Mouse (Mus musculus) hindbrain, embryonic 13.5 days (tissue): ENCODE results near the gene Plekha6. TPM values are rescaled to one million over a fixed set of nuclear protein-coding genes. Genes with fewer than 3 reads are reported as not detected.

ENCODE experiments used
- ATAC-seq: fragments of 200-750 bp; cut with Nextera tagmentation; 2 replicates; pipeline ENCODE4 v1.8.0; 2017; ENCODE audit warnings: moderate TSS enrichment; ENCODE audit not compliant: low FRiP score
- H3K27ac ChIP-seq: fragments of 300-500 bp; sonication (generic); 2 replicates; pipeline ENCODE4 v1.5.1; 2015; ENCODE audit warnings: inconsistent platforms, mild to moderate bottlenecking, moderate library complexity
- H3K27me3 ChIP-seq: fragments of 300-500 bp; sonication (generic); 2 replicates; pipeline ENCODE4 v1.6.1; 2015; ENCODE audit warnings: mild to moderate bottlenecking, inconsistent platforms
- H3K36me3 ChIP-seq: fragments of 300-500 bp; sonication (generic); 2 replicates; pipeline ENCODE4 v1.6.1; 2015; ENCODE audit warnings: mild to moderate bottlenecking, inconsistent platforms
- H3K4me1 ChIP-seq: fragments of 300-500 bp; sonication (generic); replicated peaks from 2 replicates; pipeline ENCODE4 v1.6.1; 2015; ENCODE audit warnings: inconsistent platforms
- H3K4me2 ChIP-seq: fragments of 300-500 bp; sonication (generic); 2 replicates; pipeline ENCODE4 v1.6.1; 2015; ENCODE audit warnings: inconsistent platforms, mild to moderate bottlenecking, moderate library complexity
- H3K4me3 ChIP-seq: fragments of 300-500 bp; sonication (generic); 2 replicates; pipeline ENCODE4 v1.5.1; 2015; ENCODE audit warnings: mild to moderate bottlenecking, inconsistent platforms
- H3K9ac ChIP-seq: fragments of 300-500 bp; sonication (generic); 2 replicates; pipeline ENCODE4 v1.6.1; 2015; ENCODE audit warnings: mild to moderate bottlenecking, inconsistent platforms
- H3K9me3 ChIP-seq: fragments of 300-500 bp; sonication (generic); 2 replicates; pipeline ENCODE4 v1.6.1; 2016; ENCODE audit warnings: inconsistent platforms
- WGBS: fragments of 180-500 bp; shearing (Covaris S2); methylation state at CpG from one replicate; pipeline ENCODE4 v1.1.7; 2015; 5-methylcytosine and 5-hydroxymethylcytosine counted together
- polyA plus RNA-seq: library from polyadenylated mRNA; unstranded; fragments of >200 nt; fragmentation: Nextera tagmentation; extraction: Ambion mirVana; gene quantifications from 2 replicates; pipeline ENCODE4 v1.2.1, GENCODE M21; 2015

The Plekha6 gene
- 20.4 and 20.7 TPM in 2 replicates for polyA plus RNA-seq

DNA sequence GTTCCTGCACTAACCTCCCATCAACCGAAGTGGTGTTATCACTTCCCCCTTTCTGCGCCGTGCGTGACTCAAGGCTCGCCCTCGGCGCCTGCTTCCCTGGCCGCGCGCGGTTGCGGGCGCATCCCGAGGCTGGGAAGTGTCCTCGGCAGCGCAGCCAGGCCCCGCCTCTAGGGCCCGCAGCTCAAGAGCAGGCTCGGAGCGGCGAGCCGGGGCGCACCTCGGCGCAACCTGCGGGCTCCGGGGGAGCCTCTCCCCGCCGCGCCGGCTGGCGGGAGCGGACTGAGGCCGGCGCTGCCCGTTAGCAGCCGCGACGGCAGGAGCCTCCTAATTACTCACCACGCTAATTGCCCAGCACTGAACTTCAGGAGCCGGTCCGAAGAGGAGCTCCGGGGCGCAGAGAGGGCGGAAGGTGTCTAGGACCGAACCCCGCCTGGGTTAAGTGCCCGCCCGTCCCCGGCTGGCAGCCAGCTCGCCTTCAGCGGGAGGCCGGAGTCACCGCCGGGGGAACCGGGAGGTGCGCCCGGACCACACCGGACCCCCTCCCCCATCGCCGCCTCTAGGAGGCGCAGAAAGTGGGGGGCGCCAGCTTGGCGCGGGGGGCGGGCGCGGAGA, at the start of gene Plekha6:
Gene Plekha6, plus strand, starts transcription at position 391 of the 612 bp plus-strand sequence.
- ATAC-seq: peak; percentile 61; the same call in 1 of the 2 replicates
- H3K4me3 ChIP-seq: peak within 1 kb of the TSS; percentile 50
- under 1% methylated on average over 65 of the region's 68 CpGs for WGBS
- no peak within 1 kb of the TSS; the same call in 1 of the 2 replicates for H3K27ac ChIP-seq
- no peaks in the 10 kb centered on the region for H3K36me3 ChIP-seq
- no peaks in the 10 kb centered on the region for H3K9me3 ChIP-seq
- H3K4me1 ChIP-seq: peaks cover 32% of the 10 kb centered on the region
- H3K9ac ChIP-seq: peak within 1 kb of the TSS; percentile 70
- peak within 1 kb of the TSS; percentile 96 for H3K4me2 ChIP-seq
- H3K27me3 ChIP-seq: peaks cover 77% of the 10 kb centered on the region

DNA sequence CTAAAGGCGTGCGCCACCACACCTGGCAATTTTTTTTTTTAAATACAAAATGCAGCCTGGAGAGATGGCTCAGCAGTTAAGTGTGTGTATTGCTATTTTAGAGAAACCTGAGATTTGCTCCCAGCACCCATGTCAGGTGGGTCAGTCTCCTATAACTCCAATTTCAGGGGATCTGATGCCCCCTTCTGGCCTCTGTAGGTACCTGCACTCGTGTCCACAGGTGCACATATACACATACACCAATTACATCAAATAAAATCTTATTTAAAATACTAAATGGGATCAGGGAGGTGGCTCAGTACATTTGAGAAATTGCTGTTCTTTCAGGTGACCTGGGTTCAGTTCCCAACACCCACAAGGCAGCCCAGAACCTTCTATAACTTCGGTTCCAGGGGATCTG, 47.9 kb upstream of the Plekha6 start:
- Histone ChIP-seq H3K27me3 (no peaks in the 10 kb centered on the region), H3K36me3 (peaks cover 8% of the 10 kb centered on the region; the same call in 1 of the 2 replicates), H3K4me3 (no peak overlapping the region), H3K9me3 (no peaks in the 10 kb centered on the region), H3K27ac (no peak overlapping the region), H3K4me1 (0 out of 2 replicates have a peak, but pooled peaks cover 5% of the 10 kb centered on the region), H3K4me2 (no peak overlapping the region), H3K9ac (no peak overlapping the region)
- no peak for ATAC-seq
- 95% methylated on average over 4 of the region's 4 CpGs for WGBS

DNA sequence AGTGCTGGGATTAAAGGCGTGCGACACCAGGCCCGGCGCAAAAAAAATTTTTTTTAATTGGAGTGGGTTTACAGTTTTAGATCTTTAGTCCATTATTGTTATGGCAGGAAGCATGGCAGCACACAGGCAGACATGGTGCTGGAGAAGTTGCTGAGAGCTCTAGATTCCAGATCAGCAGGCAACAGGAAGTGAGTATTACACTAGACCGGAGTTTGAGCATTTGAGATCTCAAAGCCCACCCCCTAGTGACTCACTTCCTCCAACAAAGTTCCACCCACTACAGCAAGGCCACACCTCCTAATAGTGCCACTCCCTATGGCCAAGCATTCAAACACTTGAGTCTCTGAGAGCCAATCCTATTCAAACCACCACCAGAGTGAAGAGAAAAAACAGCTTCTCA, 45.9 kb upstream of the Plekha6 start:
- no peak overlapping the region for H3K9ac ChIP-seq
- H3K27me3 ChIP-seq: no peaks in the 10 kb centered on the region
- H3K4me3 ChIP-seq: no peak overlapping the region
- H3K27ac ChIP-seq: no peak overlapping the region
- no peaks in the 10 kb centered on the region for H3K9me3 ChIP-seq
- no peak overlapping the region for H3K4me2 ChIP-seq
- ATAC-seq: no peak
- WGBS: 91% methylated on average over 5 of the region's 5 CpGs
- H3K36me3 ChIP-seq: peaks cover 1% of the 10 kb centered on the region; the same call in 1 of the 2 replicates
- 0 out of 2 replicates have a peak, but pooled peaks cover 5% of the 10 kb centered on the region for H3K4me1 ChIP-seq

DNA sequence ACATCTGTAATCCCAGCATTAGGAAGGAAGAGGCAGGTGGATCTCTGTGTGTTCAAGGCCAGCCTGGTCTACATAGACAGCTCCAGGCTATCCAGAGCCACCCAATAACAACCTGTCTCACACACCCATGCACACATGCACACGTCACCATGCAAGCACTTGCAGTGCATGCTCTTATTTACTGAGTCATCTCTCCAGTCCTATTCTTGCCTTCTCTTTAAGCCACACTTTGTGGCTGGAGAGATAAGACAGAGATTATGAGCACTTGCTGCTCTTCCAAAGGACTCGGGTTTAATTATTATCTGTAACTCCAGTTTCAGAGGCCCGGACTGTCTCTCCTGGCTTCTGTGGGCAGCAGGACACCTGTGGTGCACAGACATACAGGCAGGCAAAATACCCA, 45.2 kb upstream of the Plekha6 start:
- no peaks in the 10 kb centered on the region for H3K27me3 ChIP-seq
- H3K27ac ChIP-seq: no peak overlapping the region
- WGBS: 92% methylated on average over 3 of the region's 3 CpGs
- no peak overlapping the region for H3K4me3 ChIP-seq
- no peak for ATAC-seq
- H3K9ac ChIP-seq: no peak overlapping the region
- 0 out of 2 replicates have a peak, but pooled peaks cover 5% of the 10 kb centered on the region for H3K4me1 ChIP-seq
- H3K9me3 ChIP-seq: no peaks in the 10 kb centered on the region
- H3K4me2 ChIP-seq: no peak overlapping the region
- no peaks in the 10 kb centered on the region for H3K36me3 ChIP-seq

DNA sequence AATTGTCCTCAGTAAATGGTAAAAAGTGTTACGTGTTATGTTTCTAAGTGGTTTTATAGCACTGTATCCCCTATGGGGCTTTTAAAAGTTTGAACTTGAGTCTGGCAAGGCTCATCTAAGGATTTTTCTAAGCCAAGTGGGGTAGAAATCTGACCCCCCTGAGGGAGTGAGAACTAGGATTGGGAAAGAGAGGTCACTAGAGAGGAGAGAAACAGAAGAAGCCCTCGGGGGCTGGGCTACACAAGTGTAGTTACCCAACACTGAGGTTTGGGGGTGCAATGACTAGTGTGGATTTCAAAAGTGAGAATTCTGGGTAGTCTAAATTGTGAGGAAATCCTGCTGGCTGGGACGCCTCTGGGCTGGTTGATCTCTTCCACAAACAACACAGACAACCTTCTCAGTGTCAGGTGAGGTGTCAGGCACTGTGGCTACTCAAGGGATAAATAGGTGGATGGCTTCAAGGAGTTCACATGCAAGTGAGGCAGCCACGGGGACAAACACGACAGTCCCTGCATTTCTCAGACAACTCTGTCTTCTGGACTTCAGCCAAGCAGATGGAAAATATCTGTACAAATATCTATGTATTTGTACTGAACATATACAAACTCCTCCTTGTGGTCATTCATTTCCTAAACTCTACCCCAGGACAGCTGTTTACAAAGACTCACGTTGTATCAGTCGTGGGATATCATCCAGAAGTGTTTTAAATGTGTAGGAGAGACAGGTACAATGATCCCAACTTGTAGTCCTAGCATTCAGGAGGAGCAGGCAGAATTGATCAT, 43.9 kb upstream of the Plekha6 start:
- Histone ChIP-seq H3K4me1 (0 out of 2 replicates have a peak, but pooled peaks cover 5% of the 10 kb centered on the region), H3K9ac (no peak overlapping the region), H3K4me3 (no peak overlapping the region), H3K4me2 (no peak overlapping the region), H3K36me3 (no peaks in the 10 kb centered on the region), H3K27me3 (no peaks in the 10 kb centered on the region), H3K9me3 (no peaks in the 10 kb centered on the region), H3K27ac (no peak overlapping the region)
- WGBS: 79% methylated on average over 7 of the region's 7 CpGs
- no peak for ATAC-seq

DNA sequence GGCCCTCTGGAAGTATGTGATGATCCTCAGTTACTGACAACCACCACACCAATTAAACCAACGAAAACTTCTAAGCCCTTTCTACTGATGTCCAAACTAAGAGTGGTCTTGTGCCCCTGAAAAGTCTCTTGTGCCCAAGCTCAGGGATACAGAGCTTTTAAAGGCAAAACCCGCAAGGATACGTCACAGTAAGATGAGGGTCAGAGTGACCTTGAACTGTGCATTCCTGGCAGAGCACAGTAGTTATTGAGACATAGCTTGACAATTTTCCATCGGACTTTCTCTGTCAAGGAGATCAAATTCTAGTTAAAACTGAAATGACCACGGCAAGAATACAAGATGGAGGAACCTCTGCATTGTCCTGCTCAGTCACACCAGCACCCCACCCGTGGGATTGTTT, 42.8 kb upstream of the Plekha6 start:
- Histone ChIP-seq H3K27me3 (no peaks in the 10 kb centered on the region), H3K27ac (no peak overlapping the region), H3K4me3 (no peak overlapping the region), H3K36me3 (no peaks in the 10 kb centered on the region), H3K9me3 (no peaks in the 10 kb centered on the region), H3K9ac (no peak overlapping the region), H3K4me1 (0 out of 2 replicates have a peak, but pooled peaks cover 5% of the 10 kb centered on the region), H3K4me2 (no peak overlapping the region)
- WGBS: 72% methylated on average over 6 of the region's 6 CpGs
- ATAC-seq: no peak

DNA sequence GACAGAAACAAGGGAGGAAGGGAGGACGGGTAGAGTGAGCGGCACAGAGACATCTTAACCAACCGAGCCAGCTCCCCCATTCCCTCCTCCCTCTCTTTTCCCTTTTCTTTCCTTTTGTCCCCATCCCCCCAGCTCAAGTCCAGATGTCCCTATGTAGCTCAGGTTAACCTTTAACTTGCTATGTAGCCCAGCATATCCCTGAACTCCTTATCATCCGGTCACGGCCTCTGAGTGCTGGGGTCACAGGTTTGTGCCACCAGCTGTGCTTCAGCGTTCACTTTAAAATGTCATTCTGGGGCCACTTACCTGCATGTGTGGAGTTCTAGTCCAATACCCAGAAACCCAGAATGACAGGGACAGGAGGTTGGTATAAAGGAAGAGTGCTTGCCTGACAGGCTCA, 39.9 kb upstream of the Plekha6 start:
- 0 out of 2 replicates have a peak, but pooled peaks cover 5% of the 10 kb centered on the region for H3K4me1 ChIP-seq
- no peaks in the 10 kb centered on the region for H3K27me3 ChIP-seq
- H3K4me3 ChIP-seq: no peak overlapping the region
- H3K27ac ChIP-seq: no peak overlapping the region
- H3K36me3 ChIP-seq: no peaks in the 10 kb centered on the region
- no peak overlapping the region for H3K9ac ChIP-seq
- no peak for ATAC-seq
- H3K9me3 ChIP-seq: no peaks in the 10 kb centered on the region
- no peak overlapping the region for H3K4me2 ChIP-seq
- 76% methylated on average over 6 of the region's 6 CpGs for WGBS

DNA sequence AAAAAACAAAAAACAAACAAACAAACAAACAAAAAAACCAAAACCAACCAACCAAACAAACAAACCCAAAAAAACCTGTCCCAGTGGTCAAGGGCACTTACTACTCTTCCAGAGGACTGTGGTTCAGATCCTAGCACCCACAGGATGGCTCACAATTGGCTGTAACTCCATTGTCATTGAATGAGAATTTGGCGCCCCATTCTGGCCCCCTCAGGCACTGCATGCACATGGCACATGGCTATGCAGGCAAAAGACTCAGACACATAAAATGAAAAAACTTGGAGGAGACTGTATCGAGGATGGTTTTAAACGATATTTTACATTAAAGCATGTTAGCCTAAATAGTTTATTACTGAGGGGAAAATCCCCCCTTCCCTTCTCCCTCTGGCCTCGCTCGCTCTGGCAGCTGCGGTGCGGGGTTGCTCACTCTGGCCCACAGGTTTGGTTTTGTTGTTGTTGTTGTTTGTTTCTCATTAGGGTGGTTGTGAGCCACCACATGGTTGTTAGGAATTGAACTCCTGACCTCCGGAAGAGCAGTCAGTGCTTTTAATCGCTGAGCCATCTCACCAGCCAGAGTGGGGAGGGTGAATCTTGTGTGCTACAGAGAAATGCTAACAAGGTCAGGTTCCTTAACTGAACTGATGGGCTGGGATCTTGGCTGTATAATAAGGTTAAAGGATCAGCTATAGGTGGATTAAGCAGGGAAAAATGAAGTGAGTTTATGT, 38.2 kb upstream of the Plekha6 start:
- no peak overlapping the region for H3K9ac ChIP-seq
- no peak overlapping the region for H3K27ac ChIP-seq
- H3K9me3 ChIP-seq: no peaks in the 10 kb centered on the region
- WGBS: 90% methylated on average over 9 of the region's 9 CpGs
- no peaks in the 10 kb centered on the region for H3K27me3 ChIP-seq
- peaks cover 8% of the 10 kb centered on the region for H3K4me1 ChIP-seq
- H3K36me3 ChIP-seq: no peaks in the 10 kb centered on the region
- ATAC-seq: no peak
- no peak overlapping the region for H3K4me3 ChIP-seq
- H3K4me2 ChIP-seq: no peak overlapping the region

DNA sequence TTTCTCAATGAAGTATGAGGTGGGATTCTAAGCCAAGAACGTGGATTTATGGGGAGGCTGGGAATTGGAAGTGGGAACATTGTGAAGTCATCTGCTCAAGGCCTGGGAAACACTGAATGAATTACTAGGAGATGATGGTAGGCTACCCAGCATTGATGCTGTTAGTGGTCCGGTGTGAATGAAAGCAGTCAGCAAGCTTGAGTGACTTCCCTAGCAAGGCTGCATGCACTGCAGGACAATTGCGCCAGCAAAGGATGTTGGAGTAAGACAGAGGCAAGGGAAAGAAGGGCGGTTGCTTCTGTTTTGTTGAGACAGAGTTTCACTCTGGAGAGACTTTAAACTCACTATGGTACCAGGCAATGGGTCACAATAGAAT, 37.7 kb upstream of the Plekha6 start:
- Histone ChIP-seq H3K27me3 (no peaks in the 10 kb centered on the region), H3K4me2 (no peak overlapping the region), H3K27ac (no peak overlapping the region), H3K36me3 (no peaks in the 10 kb centered on the region), H3K4me1 (peaks cover 8% of the 10 kb centered on the region), H3K4me3 (no peak overlapping the region), H3K9ac (no peak overlapping the region), H3K9me3 (no peaks in the 10 kb centered on the region)
- no peak for ATAC-seq
- WGBS: 55% methylated on average over 4 of the region's 4 CpGs

DNA sequence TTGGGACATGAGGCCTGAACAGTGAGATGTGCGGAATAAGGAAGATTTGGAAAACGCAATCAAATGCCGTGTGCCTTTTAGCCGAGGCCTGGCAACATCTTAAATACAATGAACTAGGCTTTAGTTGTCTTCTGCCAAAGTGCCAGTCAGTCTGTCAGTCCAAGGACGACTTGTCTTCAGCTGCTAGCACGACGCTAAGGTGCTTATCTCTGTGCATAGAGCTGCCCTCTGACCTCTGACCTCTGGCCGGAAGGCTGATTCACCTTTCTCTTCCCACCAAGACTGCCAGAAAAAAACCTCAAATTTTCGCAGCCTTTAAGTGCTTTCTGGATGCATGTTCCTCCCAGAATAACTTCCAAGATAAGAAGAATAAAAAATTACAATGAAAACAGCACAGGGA, 36.7 kb upstream of the Plekha6 start:
- Histone ChIP-seq H3K4me1 (peaks cover 12% of the 10 kb centered on the region), H3K27me3 (no peaks in the 10 kb centered on the region), H3K4me3 (no peak overlapping the region), H3K9me3 (no peaks in the 10 kb centered on the region), H3K36me3 (no peaks in the 10 kb centered on the region), H3K9ac (no peak overlapping the region), H3K27ac (no peak overlapping the region), H3K4me2 (no peak overlapping the region)
- 72% methylated on average over 9 of the region's 9 CpGs for WGBS
- no peak for ATAC-seq

DNA sequence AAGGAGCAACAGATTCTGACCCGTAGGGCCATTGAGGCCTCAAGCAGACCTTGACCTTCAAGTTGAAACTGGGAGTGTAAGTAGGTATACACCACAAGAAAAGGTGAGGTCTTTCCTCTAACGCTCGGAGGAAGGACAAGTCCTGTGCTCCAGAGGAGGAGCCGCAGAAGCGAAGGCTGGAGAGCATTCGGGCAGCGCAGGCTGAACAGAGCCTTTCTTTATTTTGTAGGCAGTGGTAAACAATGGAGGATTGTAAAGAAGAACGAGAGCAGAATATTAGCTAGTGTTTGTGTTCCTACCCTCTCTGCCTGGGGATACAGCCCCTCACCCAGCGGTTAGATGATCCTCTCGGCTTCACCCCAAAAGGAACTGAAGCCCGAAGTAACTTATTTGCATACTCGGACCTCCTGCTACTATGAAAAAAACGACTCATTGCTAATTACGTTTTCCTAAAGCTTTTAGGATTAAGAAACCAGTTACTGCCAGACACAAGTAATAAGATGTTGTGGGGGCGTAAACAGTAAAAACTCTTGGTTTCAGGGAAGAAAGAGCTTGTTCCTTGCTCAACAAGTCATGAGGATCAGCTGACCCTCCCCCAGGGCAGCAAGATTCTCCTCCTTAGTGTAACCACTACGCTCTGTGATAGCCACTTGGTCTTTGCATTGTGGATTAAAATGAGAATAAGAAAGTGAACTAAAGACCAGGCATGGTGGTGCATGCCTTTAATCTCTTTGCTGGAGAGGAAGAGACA, 34.4 kb upstream of the Plekha6 start:
- Histone ChIP-seq H3K4me2 (peak overlapping the region; percentile 11), H3K9me3 (no peaks in the 10 kb centered on the region), H3K27me3 (no peaks in the 10 kb centered on the region), H3K27ac (peak overlapping the region; percentile 97), H3K4me3 (no peak overlapping the region), H3K4me1 (peaks cover 36% of the 10 kb centered on the region), H3K9ac (peak overlapping the region; percentile 43; the same call in 1 of the 2 replicates), H3K36me3 (no peaks in the 10 kb centered on the region)
- 15% methylated on average over 16 of the region's 16 CpGs for WGBS
- no peak for ATAC-seq
